Mouse (Mus musculus) heart, embryonic 13.5 days (tissue): ENCODE measurements around the gene Cntf. TPM values are rescaled to one million over a fixed set of nuclear protein-coding genes. Genes with fewer than 3 reads are reported as not detected.
"Not testable (repeated sequence)": the region's sequence is repeated elsewhere in the genome, so short reads cannot be mapped to it uniquely, and the experiment has no call there.

Source experiments
- ATAC-seq: fragments of 200-750 bp; cut with Nextera tagmentation; 2 replicates; pipeline ENCODE4 v1.8.0; 2017; ENCODE audit warnings: moderate TSS enrichment; ENCODE audit not compliant: insufficient number of reproducible peaks, low FRiP score, low TSS enrichment; ENCODE audit errors: extremely low read depth
- H3K27ac ChIP-seq: fragments of 300-500 bp; sonication (generic); replicated peaks from 2 replicates; pipeline ENCODE4 v1.5.1; 2015; ENCODE audit warnings: moderate library complexity, mild to moderate bottlenecking, inconsistent platforms
- H3K27me3 ChIP-seq: fragments of 300-500 bp; sonication (generic); replicated peaks from 2 replicates; pipeline ENCODE4 v1.6.1; 2015; ENCODE audit warnings: mild to moderate bottlenecking, inconsistent platforms
- H3K36me3 ChIP-seq: fragments of 300-500 bp; sonication (generic); 2 replicates; pipeline ENCODE4 v1.6.1; 2015; ENCODE audit warnings: mild to moderate bottlenecking, inconsistent platforms
- H3K4me1 ChIP-seq: fragments of 300-500 bp; sonication (generic); 2 replicates; pipeline ENCODE4 v1.6.1; 2015; ENCODE audit warnings: inconsistent platforms
- H3K4me2 ChIP-seq: fragments of 300-500 bp; sonication (generic); 2 replicates; pipeline ENCODE4 v1.6.1; 2015; ENCODE audit warnings: inconsistent platforms, mild to moderate bottlenecking, moderate library complexity
- H3K4me3 ChIP-seq: fragments of 300-500 bp; sonication (generic); 2 replicates; pipeline ENCODE4 v1.5.1; 2015; ENCODE audit warnings: moderate library complexity, mild to moderate bottlenecking, inconsistent platforms
- H3K9ac ChIP-seq: fragments of 300-500 bp; sonication (generic); 2 replicates; pipeline ENCODE4 v1.6.1; 2015; ENCODE audit warnings: inconsistent platforms, mild to moderate bottlenecking, moderate library complexity
- H3K9me3 ChIP-seq: fragments of 300-500 bp; sonication (generic); 2 replicates; pipeline ENCODE4 v1.6.1; 2016; ENCODE audit warnings: inconsistent platforms
- WGBS: fragments of 180-500 bp; shearing (Covaris S2); methylation state at CpG from one replicate; pipeline ENCODE4 v1.1.7; 2015; ENCODE audit warnings: mixed read lengths; 5-methylcytosine and 5-hydroxymethylcytosine counted together
- polyA plus RNA-seq: library from polyadenylated mRNA; unstranded; fragments of >200 nt; fragmentation: Nextera tagmentation; extraction: Ambion mirVana; gene quantifications from 2 replicates; pipeline ENCODE4 v1.2.1, GENCODE M21; 2015

Gene Cntf
- polyA plus RNA-seq, 1 experiment from 2014 or later = 0.82 TPM

DNA sequence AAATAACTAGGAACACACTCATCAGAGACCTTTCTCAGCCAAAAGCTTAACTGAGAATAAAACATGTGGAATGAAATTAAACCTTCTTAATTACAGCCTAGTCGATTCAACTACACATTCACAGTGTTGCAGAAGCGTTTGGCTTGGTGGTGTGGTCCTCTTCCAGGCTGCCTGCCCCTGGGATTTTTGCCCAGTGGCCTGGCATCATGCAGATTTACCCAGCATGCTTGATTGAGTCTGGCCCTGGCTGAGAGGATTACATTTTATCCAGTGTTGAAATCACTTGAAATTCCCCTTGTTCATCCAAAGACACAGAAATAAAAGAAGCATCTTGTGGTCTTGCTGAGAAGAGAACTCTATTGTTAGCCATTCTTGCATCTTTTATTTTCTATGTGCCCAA, 5.8 kb downstream of the Cntf start:
- Histone ChIP-seq H3K27me3 (no peaks in the 10 kb centered on the region), H3K27ac (no peak overlapping the region), H3K4me3 (no peak overlapping the region), H3K36me3 (peaks cover 30% of the 10 kb centered on the region), H3K4me2 (no peak overlapping the region), H3K9me3 (no peaks in the 10 kb centered on the region), H3K9ac (no peak overlapping the region), H3K4me1 (no peaks in the 10 kb centered on the region)
- WGBS = 74% methylated on average over 2 of the region's 2 CpGs
- no peak for ATAC-seq

GRCm38 (mm10) chr19:12758936-12759478, 6.4 kb downstream of the Cntf start:
- no peak for ATAC-seq
- no peaks in the 10 kb centered on the region for H3K9me3 ChIP-seq
- 71% methylated on average over 1 of the region's 1 CpGs for WGBS
- H3K4me1 ChIP-seq = no peaks in the 10 kb centered on the region
- no peak overlapping the region for H3K9ac ChIP-seq
- H3K36me3 ChIP-seq = peaks cover 24% of the 10 kb centered on the region
- no peak overlapping the region for H3K4me2 ChIP-seq
- H3K27ac ChIP-seq = no peak overlapping the region
- H3K27me3 ChIP-seq = no peaks in the 10 kb centered on the region
- H3K4me3 ChIP-seq = no peak overlapping the region

GRCm38 (mm10) chr19:12756286-12756685, 9.1 kb downstream of the Cntf start:
- 69% methylated on average over 3 of the region's 3 CpGs for WGBS
- ATAC-seq = no peak
- H3K9me3 ChIP-seq = no peaks in the 10 kb centered on the region

GRCm38 (mm10) chr19:12731950-12732349, 33.5 kb downstream of the Cntf start:
- 59% methylated on average over 2 of the region's 2 CpGs for WGBS
- H3K9ac ChIP-seq = no peak overlapping the region
- ATAC-seq = no peak

More at GRCm38 (mm10) chr19:12756286-12756685, 9.1 kb downstream of the Cntf start:
- H3K4me1 ChIP-seq = no peaks in the 10 kb centered on the region
- H3K27me3 ChIP-seq = no peaks in the 10 kb centered on the region
- H3K4me2 ChIP-seq = no peak overlapping the region
- no peak overlapping the region for H3K27ac ChIP-seq
- no peak overlapping the region for H3K9ac ChIP-seq
- no peak overlapping the region for H3K4me3 ChIP-seq
- H3K36me3 ChIP-seq = peaks cover under 1% of the 10 kb centered on the region; the same call in 1 of the 2 replicates

GRCm38 (mm10) chr19:12731036-12731435, 34.4 kb downstream of the Cntf start:
- no peaks in the 10 kb centered on the region for H3K9me3 ChIP-seq
- 68% methylated on average over 1 of the region's 1 CpGs for WGBS
- H3K27ac ChIP-seq = no peak overlapping the region
- no peak overlapping the region for H3K4me2 ChIP-seq
- no peaks in the 10 kb centered on the region for H3K4me1 ChIP-seq
- ATAC-seq = no peak
- H3K36me3 ChIP-seq = no peaks in the 10 kb centered on the region
- no peak overlapping the region for H3K4me3 ChIP-seq
- no peak overlapping the region for H3K9ac ChIP-seq
- no peaks in the 10 kb centered on the region for H3K27me3 ChIP-seq

More at GRCm38 (mm10) chr19:12731950-12732349, 33.5 kb downstream of the Cntf start:
- H3K4me2 ChIP-seq = no peak overlapping the region
- no peaks in the 10 kb centered on the region for H3K4me1 ChIP-seq
- no peaks in the 10 kb centered on the region for H3K27me3 ChIP-seq
- no peaks in the 10 kb centered on the region for H3K9me3 ChIP-seq
- no peak overlapping the region for H3K4me3 ChIP-seq
- H3K36me3 ChIP-seq = no peaks in the 10 kb centered on the region
- H3K27ac ChIP-seq = no peak overlapping the region

GRCm38 (mm10) chr19:12725851-12726250, 39.6 kb downstream of the Cntf start:
- 56% methylated on average over 1 of the region's 1 CpGs for WGBS
- no peak for ATAC-seq
- Histone ChIP-seq H3K27me3 (no peaks in the 10 kb centered on the region), H3K4me1 (no peaks in the 10 kb centered on the region), H3K4me3 (no peak overlapping the region), H3K9ac (no peak overlapping the region), H3K36me3 (no peaks in the 10 kb centered on the region), H3K4me2 (no peak overlapping the region), H3K27ac (no peak overlapping the region), H3K9me3 (no peaks in the 10 kb centered on the region)

GRCm38 (mm10) chr19:12722308-12722707, 43.1 kb downstream of the Cntf start:
- Histone ChIP-seq H3K27me3 (no peaks in the 10 kb centered on the region), H3K4me3 (no peak overlapping the region), H3K27ac (no peak overlapping the region), H3K4me2 (no peak overlapping the region), H3K9me3 (no peaks in the 10 kb centered on the region), H3K36me3 (no peaks in the 10 kb centered on the region), H3K9ac (no peak overlapping the region), H3K4me1 (no peaks in the 10 kb centered on the region)
- WGBS = 62% methylated on average over 2 of the region's 3 CpGs
- ATAC-seq = no peak

GRCm38 (mm10) chr19:12721596-12721995, 43.8 kb downstream of the Cntf start:
- not testable (repeated sequence) for H3K4me2 ChIP-seq, H3K4me1 ChIP-seq, H3K27ac ChIP-seq, ATAC-seq, H3K4me3 ChIP-seq, H3K27me3 ChIP-seq, H3K9me3 ChIP-seq, H3K9ac ChIP-seq, H3K36me3 ChIP-seq
- 83% methylated on average over 7 of the region's 7 CpGs for WGBS

- not testable (repeated sequence) for H3K27ac ChIP-seq, ATAC-seq, H3K9me3 ChIP-seq, H3K36me3 ChIP-seq, H3K4me3 ChIP-seq, H3K27me3 ChIP-seq, H3K4me1 ChIP-seq, H3K4me2 ChIP-seq, H3K9ac ChIP-seq
- 70% methylated on average over 5 of the region's 5 CpGs for WGBS
These were observed 44.5 kb downstream of the Cntf start for GRCm38 (mm10) chr19:12720919-12721318.

DNA sequence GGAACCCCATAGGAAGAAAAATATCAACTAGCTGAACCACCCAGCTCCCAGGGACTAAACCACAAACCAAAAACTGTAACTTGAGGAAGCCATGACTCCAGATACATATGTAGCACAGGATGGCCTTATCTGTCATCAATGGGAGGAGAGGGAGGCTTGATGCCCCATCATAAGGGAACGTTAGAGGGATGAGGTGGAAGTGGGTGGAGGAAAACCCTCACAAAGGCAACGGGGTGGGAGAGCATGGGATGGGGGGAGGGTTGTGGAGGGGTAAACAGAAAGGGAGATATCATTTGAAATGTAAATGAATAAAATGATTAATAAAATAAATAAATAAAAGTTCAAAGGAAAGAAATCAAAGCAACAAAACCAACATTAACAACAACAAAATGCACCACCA, 45.0 kb downstream of the Cntf start:
- Histone ChIP-seq H3K4me3 (no peak overlapping the region), H3K27me3 (no peaks in the 10 kb centered on the region), H3K4me1 (no peaks in the 10 kb centered on the region), H3K36me3 (no peaks in the 10 kb centered on the region), H3K4me2 (no peak overlapping the region), H3K9me3 (no peaks in the 10 kb centered on the region), H3K27ac (no peak overlapping the region), H3K9ac (no peak overlapping the region)
- WGBS = 45% methylated on average over 2 of the region's 2 CpGs
- no peak for ATAC-seq

DNA sequence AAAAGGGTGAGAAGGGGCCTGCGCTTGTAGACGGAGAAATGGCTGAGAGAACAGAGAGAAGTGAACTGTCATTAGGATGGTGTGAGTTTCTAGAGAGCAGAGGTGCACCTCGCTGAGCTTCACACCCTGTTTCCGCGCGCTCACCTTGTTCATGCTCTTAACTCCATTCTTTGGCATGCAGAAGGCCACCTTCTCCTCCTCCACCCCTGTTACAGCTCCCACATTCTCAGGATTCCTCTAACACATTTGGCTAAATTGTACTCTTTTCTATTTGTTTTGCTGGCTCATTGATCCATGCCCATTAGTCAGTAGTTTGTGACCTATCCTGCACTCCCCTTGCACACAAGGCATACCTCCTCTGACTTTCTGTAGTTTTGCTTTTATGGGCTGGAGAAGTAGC, 46.2 kb downstream of the Cntf start:
- H3K27ac ChIP-seq = no peak overlapping the region
- no peaks in the 10 kb centered on the region for H3K4me1 ChIP-seq
- H3K36me3 ChIP-seq = no peaks in the 10 kb centered on the region
- no peak for ATAC-seq
- 69% methylated on average over 6 of the region's 6 CpGs for WGBS
- H3K9me3 ChIP-seq = no peaks in the 10 kb centered on the region
- no peak overlapping the region for H3K4me3 ChIP-seq
- no peak overlapping the region for H3K4me2 ChIP-seq
- no peaks in the 10 kb centered on the region for H3K27me3 ChIP-seq
- no peak overlapping the region for H3K9ac ChIP-seq
